In the genomic region with DNA sequence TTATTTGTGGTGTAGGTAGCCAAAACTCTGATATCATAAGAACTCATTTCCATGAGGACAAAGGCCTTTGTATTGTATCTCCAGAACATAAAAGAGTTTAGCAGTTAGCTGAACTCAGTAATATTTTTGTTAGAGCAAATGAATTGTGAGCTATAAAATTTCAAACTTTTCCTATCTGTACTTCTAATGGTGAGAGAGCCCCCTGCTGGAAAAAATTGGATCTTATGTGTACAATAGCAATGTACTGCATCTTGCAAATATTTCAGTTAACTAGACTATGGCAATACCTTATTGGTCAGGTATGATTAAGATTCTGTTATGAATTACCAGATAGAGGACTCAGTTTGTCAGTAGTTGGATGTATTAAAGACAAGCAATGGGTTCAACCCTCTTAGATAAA, we compare ENCODE assay signal across 9 mouse cellular contexts. TPM values are rescaled to one million over a fixed set of nuclear protein-coding genes. Genes with fewer than 3 reads are reported as not detected.
DNase-seq lines count a peak whose midpoint lies in the region; ATAC-seq and TF ChIP-seq lines count a peak whose summit lies in the region.
"Had no signal": no experiment of that assay in that cellular context is flagged by ENCODE, and none has a peak within 500 bp of the region (broad histone marks: within the 10 kb centered on the region; RNA-seq: fewer than 3 reads in every experiment).

No protein-coding gene starts in this region.

- no peaks in the 10 kb centered on the region for H3K27me3 ChIP-seq in limb, embryonic 14.5 days (ENCODE audit: control insufficient read depth, insufficient read depth, low read length)
- H3K27me3 ChIP-seq in limb, embryonic 10.5 days (ENCODE audit: low read depth, poor library complexity, severe bottlenecking) = no peaks in the 10 kb centered on the region

- TF ChIP-seq POLR2A in limb, embryonic 14.5 days (IDR thresholded peaks at IDR 0.05; ENCODE audit: borderline replicate concordance, extremely low read depth, insufficient read depth, insufficient read length) = no peak

- no peak for ATAC-seq in limb, embryonic 14.5 days (ENCODE audit: low FRiP score, low read depth)

- H3K27ac ChIP-seq in limb, embryonic 14.5 days (replicated peaks; ENCODE audit: low read depth, low read length) = no peak overlapping the region
- H3K27ac ChIP-seq in limb, embryonic 10.5 days = no peak overlapping the region
- H3K27ac ChIP-seq: macrophage had no signal

- H3K4me1 ChIP-seq in limb, embryonic 14.5 days (ENCODE audit: control insufficient read depth, insufficient read depth, low read length) = no peaks in the 10 kb centered on the region
- no peaks in the 10 kb centered on the region for H3K4me1 ChIP-seq in limb, embryonic 10.5 days

- no peaks in the 10 kb centered on the region for H3K9me3 ChIP-seq in limb, embryonic 14.5 days (ENCODE audit: control insufficient read depth, low read length)
- H3K9me3 ChIP-seq in limb, embryonic 10.5 days (replicated peaks) = no peaks in the 10 kb centered on the region

- H3K36me3 ChIP-seq in limb, embryonic 14.5 days (ENCODE audit: control insufficient read depth, insufficient read depth, low read length) = no peaks in the 10 kb centered on the region
- H3K36me3 ChIP-seq in limb, embryonic 10.5 days = no peaks in the 10 kb centered on the region

- H3K4me2 ChIP-seq in limb, embryonic 14.5 days (replicated peaks; ENCODE audit: low read depth, low read length, severe bottlenecking) = no peak overlapping the region

- H3K9ac ChIP-seq in limb, embryonic 14.5 days (ENCODE audit: low read depth, low read length, severe bottlenecking) = no peak overlapping the region

- no peak overlapping the region for H3K4me3 ChIP-seq in limb, embryonic 14.5 days (replicated peaks; ENCODE audit: low read length)
- no peak overlapping the region for H3K4me3 ChIP-seq in limb, embryonic 10.5 days

- peak; percentile 66 for DNase-seq in embryo, embryonic 10.5 days (ENCODE audit: low spot score)
- DNase-seq in embryo, embryonic 10 days (ENCODE audit: low spot score) = no peak
- peak; percentile 66 for DNase-seq in limb, embryonic 14.5 days (ENCODE audit: low spot score)
- DNase-seq in limb, embryonic 10.5 days (ENCODE audit: low spot score) = no peak
- peak; percentile 10 for DNase-seq in MEL-GATA-1-ER (ENCODE audit: extremely low read depth, low read depth)
- DNase-seq in frontal cortex, postnatal 36 days (ENCODE audit: low spot score in 2 of 2) = peak; percentile 3 to 73
- peak; percentile 56 for DNase-seq in lung, postnatal 25 days (ENCODE audit: low spot score)
- no peak for DNase-seq in ovary, postnatal 36 days (ENCODE audit: low spot score)

RNA-seq across cellular contexts. Expression of gene Mtpn, which starts 28.1 kb away (rescaled TPM):
- polyA plus RNA-seq in limb, embryonic 14.5 days (2012; rRNA removed) = 60.0 and 64.9 TPM in 2 replicates
- 104 and 111 TPM in 2 replicates for polyA plus RNA-seq in limb, embryonic 14.5 days (2014; fragmentation: Nextera tagmentation; extraction: Ambion mirVana)
- 141 and 155 TPM in 2 replicates for polyA plus RNA-seq in limb, embryonic 10.5 days (2016; fragmentation: Nextera tagmentation; extraction: Ambion mirVana)

Comparison
In these comparisons a context has a peak if more than half of its experiments do, and no peak if none do; other contexts are left out.
1. DNase-seq: peak in embryo, embryonic 10.5 days (single experiment), limb, embryonic 14.5 days (single experiment), MEL-GATA-1-ER (single experiment), frontal cortex, postnatal 36 days (2 of 2) and lung, postnatal 25 days (single experiment); none in embryo, embryonic 10 days (single experiment), limb, embryonic 10.5 days (single experiment) and ovary, postnatal 36 days (single experiment).